Mouse (Mus musculus): ENCODE results near the gene Kif19a.

Kif19a gene

GRCm38 (mm10) chr11:114764820-114765818, at the start of gene Kif19a:
Kif19a (plus strand) TSS chr11:114765388.
- peak; percentile 29 for DNase-seq (ENCODE audit: low read depth, low spot score)

DNA sequence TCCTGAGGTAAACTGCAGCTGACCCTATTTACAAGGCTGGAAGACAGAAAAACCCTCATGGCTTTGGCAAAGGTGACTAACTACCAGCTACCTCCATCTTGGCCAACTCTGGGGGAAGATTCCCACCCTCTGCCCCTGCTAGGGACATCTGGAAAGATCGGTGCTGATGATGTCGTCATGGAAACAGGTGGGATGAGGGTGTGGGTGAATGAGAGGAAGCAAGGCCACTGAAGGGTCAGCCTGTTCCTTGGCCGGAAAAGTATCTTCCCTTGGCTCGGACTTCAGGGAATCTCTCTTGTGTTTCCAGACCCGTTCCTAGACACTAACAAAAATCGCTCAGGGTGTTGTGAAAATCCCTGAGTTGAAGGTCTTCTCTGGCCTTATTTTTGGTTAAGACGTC, 49.7 kb upstream of the Kif19a start:
- DNase-seq (ENCODE audit: low read depth, low spot score) = no peak

- DNase-seq (ENCODE audit: low read depth, low spot score) = no peak
These were observed 44.7 kb upstream of the Kif19a start for GRCm38 (mm10) chr11:114720535-114720934.

DNA sequence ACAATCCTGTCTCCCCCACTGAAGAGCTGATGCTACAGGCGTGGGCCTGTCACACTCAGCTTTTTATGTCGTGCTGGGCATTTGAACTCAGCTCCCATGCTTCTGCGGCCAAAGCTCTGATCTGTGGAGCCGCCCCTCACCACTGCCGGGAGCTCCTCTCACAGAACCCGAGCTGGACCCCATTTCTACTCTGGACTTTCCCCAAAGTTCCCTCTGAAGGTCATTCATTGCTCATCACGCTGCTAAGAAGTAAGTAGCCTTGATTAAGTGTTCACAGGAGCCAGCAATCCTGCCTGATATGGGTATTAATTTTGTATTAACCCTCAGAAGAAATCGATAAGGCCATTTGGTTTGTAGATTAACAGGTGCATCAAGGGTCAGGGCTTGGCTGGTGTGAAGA, 42.8 kb upstream of the Kif19a start:
- DNase-seq (ENCODE audit: low read depth, low spot score) = no peak

DNA sequence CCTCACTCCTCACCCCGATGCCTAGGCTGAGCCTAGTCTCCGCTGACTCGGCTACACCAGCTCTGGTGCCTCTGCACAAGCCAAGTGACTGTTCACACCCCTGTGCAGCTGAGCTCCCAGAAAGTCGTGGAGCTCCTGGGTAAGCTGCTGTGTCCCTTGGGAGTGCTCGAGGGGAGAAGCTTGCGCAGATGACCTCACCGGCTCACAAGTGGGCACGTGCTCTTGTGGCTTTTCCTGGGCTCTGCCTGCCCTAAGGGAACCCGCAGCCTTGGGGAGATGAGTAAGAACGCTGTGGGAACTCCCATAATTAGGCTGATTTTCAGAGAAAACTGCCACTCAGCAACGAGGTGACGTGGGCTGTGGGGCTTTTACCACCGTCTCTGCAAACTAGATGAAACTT, 42.2 kb upstream of the Kif19a start:
- no peak for DNase-seq (ENCODE audit: low read depth, low spot score)

- peak; percentile 29 for DNase-seq (ENCODE audit: low read depth, low spot score)
These were observed 40.2 kb upstream of the Kif19a start for GRCm38 (mm10) chr11:114724787-114725590.

DNA sequence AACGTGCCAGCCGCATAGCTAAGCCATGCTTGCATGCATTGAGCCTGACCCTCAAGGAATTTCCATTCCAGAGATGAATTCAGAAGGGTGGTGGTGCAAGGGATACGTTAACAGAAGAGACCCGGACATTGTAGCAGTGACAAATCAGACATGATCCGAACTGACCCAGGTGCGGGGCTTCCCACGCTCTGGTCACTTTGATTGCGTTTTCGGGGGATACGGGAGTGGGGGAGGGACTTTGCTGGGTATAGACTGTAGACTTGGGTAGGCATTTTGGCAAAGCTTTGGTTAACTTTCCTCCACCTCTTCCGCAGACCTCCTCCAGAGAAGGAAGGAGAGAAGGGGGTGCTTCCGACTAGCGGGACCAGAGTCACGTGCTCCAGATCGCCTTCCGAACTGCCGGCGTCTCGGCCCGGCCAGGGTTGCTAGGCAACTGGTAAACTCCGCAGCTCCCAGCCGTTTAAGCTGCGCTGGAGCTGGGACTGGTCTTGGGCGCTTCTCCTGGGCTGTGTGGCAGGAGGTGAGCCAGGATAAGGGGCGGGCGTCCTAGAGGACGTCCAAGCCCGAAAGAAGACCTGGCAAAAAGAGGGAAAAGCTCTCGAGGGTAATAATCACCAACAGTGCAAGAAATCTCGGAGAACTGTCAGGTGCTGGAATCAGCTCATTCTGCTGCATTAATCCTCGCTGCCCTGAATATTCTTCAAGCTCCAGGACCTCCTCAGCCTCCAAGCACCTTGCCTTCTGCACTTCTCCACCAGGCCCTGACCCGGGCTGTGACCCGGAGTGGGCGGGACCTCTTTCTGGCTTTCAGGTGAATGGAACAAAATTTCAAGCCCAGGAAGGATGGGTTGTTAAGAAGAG, 38.0 kb upstream of the Kif19a start, which contains the start of gene Dnaic2:
Gene Dnaic2, plus strand, starts transcription at position 444 of the 861 bp plus-strand sequence.
- peak; percentile 88 for DNase-seq (ENCODE audit: low read depth, low spot score)

GRCm38 (mm10) chr11:114727826-114728186, 37.4 kb upstream of the Kif19a start:
- no peak for DNase-seq (ENCODE audit: low read depth, low spot score)

GRCm38 (mm10) chr11:114728333-114728732, 36.9 kb upstream of the Kif19a start:
- DNase-seq (ENCODE audit: low read depth, low spot score) = no peak

GRCm38 (mm10) chr11:114729832-114730363, 35.3 kb upstream of the Kif19a start:
- peak; percentile 67 for DNase-seq (ENCODE audit: low read depth, low spot score)

- DNase-seq (ENCODE audit: low read depth, low spot score) = peak; percentile 85
These were observed 33.5 kb upstream of the Kif19a start for GRCm38 (mm10) chr11:114731711-114732110.

GRCm38 (mm10) chr11:114732890-114733289, 32.3 kb upstream of the Kif19a start:
- peak; percentile 51 for DNase-seq (ENCODE audit: low read depth, low spot score)

DNA sequence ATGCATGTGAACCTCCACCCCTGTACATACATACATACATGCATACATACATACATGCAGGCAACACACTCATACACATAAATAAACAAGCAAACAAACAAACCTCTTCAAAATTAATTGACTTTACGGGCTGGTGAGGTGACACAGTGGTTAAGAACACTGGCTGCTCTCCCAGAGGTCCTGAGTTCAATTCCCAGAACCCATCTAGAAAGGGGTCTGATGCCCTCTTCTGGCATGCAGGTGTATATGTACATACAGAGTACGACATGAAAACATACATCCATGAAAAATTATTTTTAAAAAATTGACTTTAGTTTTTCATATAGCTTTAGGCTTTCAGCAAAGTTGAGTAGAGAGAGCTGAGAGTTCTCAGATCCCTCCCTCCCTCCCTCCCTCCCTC, 29.1 kb upstream of the Kif19a start:
- no peak for DNase-seq (ENCODE audit: low read depth, low spot score)

- DNase-seq (ENCODE audit: low read depth, low spot score) = peak; percentile 85
These were observed 28.1 kb upstream of the Kif19a start for GRCm38 (mm10) chr11:114736913-114737624.

DNA sequence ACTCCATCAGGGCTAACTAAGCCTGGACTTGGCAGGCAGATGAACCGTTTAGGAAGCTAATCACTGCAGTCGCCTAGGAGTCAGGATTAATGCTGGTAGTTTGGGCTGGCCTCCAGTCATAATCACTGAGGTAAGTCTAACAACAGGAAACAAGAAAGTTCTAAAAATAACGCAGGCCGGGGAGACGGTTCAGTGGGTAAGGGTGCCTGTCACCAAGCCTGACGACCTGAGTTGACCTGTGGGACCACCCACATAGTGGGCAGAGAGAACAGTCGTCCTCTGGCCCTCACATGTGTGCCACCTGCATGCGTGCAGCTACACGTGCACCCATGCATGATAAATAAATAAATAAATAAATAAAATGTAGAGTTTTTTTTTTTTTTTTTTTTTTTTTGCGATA, 24.6 kb upstream of the Kif19a start:
- DNase-seq (ENCODE audit: low read depth, low spot score) = no peak

- no peak for DNase-seq (ENCODE audit: low read depth, low spot score)
These were observed 23.7 kb upstream of the Kif19a start for GRCm38 (mm10) chr11:114741451-114741850.

DNA sequence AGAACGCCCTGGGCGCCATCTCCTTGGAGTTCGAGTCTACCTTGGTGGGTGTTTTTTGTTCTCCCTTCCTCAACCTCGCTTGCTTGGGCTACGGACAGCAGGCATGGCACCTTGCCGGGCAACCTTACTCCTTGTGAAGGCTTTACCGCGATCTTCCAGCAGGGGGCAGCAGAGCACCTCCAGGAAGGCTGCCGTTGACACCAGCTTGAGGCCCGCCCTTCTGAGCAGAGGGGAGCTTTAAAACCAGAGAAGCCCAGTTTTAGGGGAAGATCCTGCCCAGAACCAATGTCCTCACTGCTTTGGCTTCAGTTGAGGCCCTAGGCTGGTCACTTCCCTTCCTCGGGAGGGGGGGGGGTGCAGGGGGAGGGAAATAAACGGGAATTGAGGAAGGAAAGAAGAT, 20.1 kb upstream of the Kif19a start:
- peak; percentile 88 for DNase-seq (ENCODE audit: low read depth, low spot score)

- DNase-seq (ENCODE audit: low read depth, low spot score) = no peak
These were observed 17.5 kb upstream of the Kif19a start for GRCm38 (mm10) chr11:114747564-114748138.

GRCm38 (mm10) chr11:114769911-114770310, 4.7 kb downstream of the Kif19a start:
- no peak for DNase-seq (ENCODE audit: low read depth, low spot score)

- no peak for DNase-seq (ENCODE audit: low read depth, low spot score)
These were observed 6.7 kb downstream of the Kif19a start for GRCm38 (mm10) chr11:114771896-114772295.
